Mouse (Mus musculus): ENCODE results near the gene Rpl7a. TPM values are rescaled to one million over a fixed set of nuclear protein-coding genes. Genes with fewer than 3 reads are reported as not detected.

Rpl7a gene
- total and polyA plus RNA-seq, 2 experiments = 398 to 721 TPM

DNA sequence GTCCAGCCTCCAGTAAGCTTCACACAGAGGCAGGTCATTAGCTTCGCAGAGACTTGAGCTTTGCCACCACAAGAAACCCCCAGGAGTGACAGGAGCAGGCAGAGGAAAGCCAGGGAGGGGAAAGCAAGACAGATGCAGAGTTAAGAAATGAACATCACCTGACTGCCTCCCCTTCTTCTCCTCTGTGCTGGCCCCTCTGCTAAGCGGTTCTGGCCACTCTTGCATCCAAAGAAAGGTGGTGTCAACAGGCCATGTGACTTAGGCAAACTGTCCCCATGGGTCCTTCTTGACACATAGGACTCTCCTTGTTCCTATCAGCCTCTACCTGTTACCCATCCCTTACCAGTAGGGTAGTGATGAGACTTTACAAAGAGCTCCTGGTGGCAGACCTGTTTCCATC, 4.6 kb upstream of the Rpl7a start:
- Histone ChIP-seq H3K4me1 (ENCODE audit: control insufficient read depth, insufficient read depth, low read length) (peaks cover 25% of the 10 kb centered on the region), H3K36me3 (ENCODE audit: control insufficient read depth, insufficient read depth, low read length) (peaks cover 2% of the 10 kb centered on the region; the same call in 1 of the 2 replicates), H3K27me3 (ENCODE audit: control insufficient read depth, insufficient read depth, low read length) (no peaks in the 10 kb centered on the region), H3K79me2 (ENCODE audit: control insufficient read depth, insufficient read depth, low read length) (peaks cover 13% of the 10 kb centered on the region), H3K27ac (replicated peaks; ENCODE audit: insufficient read depth, low read depth, low read length) (no peak overlapping the region), H3K9ac (ENCODE audit: low read depth, low read length) (no peak overlapping the region), H3K4me3 (ENCODE audit: insufficient read depth, low read depth, low read length) (no peak overlapping the region)
- no peak for DNase-seq (ENCODE audit: extremely low read depth, low read depth, low spot score)
- TF ChIP-seq POLR2A (IDR thresholded peaks at IDR 0.05; ENCODE audit: extremely low read depth, insufficient read depth, low read length) = no peak
- no peak for TF ChIP-seq CTCF (IDR thresholded peaks at IDR 0.05; ENCODE audit: low read depth, low read length)
- 95% methylated on average over 2 of the region's 2 CpGs for WGBS

DNA sequence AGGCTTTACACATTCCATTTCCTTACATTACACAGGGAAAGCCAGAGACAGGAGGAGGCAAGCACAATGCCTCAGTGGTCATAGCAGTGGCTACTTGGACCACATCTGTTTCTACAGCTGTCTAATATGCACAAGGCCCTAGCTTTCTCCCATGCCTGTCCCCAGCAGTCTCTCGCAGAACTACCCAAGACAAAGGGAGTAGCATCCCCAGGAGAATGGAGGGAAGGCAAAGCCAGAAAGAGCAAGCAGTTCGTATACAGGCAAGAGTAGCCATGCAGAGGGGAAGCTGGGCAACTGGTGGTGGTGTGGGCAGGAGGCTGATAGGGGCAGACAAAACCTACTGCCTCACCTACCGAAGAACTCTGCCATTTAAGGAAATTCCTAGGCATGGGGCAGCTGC, 4.1 kb upstream of the Rpl7a start:
- H3K79me2 ChIP-seq (ENCODE audit: control insufficient read depth, insufficient read depth, low read length) = peaks cover 18% of the 10 kb centered on the region
- DNase-seq (ENCODE audit: extremely low read depth, low read depth, low spot score) = no peak
- TF ChIP-seq CTCF (IDR thresholded peaks at IDR 0.05; ENCODE audit: low read depth, low read length) = no peak
- no peak for TF ChIP-seq POLR2A (IDR thresholded peaks at IDR 0.05; ENCODE audit: extremely low read depth, insufficient read depth, low read length)
- no peak overlapping the region for H3K9ac ChIP-seq (ENCODE audit: low read depth, low read length)
- no peak overlapping the region for H3K4me3 ChIP-seq (ENCODE audit: insufficient read depth, low read depth, low read length)
- no peak overlapping the region for H3K27ac ChIP-seq (replicated peaks; ENCODE audit: insufficient read depth, low read depth, low read length)
- H3K27me3 ChIP-seq (ENCODE audit: control insufficient read depth, insufficient read depth, low read length) = no peaks in the 10 kb centered on the region
- 94% methylated on average over 3 of the region's 3 CpGs for WGBS
- peaks cover 2% of the 10 kb centered on the region; the same call in 1 of the 2 replicates for H3K36me3 ChIP-seq (ENCODE audit: control insufficient read depth, insufficient read depth, low read length)
- H3K4me1 ChIP-seq (ENCODE audit: control insufficient read depth, insufficient read depth, low read length) = peaks cover 23% of the 10 kb centered on the region

DNA sequence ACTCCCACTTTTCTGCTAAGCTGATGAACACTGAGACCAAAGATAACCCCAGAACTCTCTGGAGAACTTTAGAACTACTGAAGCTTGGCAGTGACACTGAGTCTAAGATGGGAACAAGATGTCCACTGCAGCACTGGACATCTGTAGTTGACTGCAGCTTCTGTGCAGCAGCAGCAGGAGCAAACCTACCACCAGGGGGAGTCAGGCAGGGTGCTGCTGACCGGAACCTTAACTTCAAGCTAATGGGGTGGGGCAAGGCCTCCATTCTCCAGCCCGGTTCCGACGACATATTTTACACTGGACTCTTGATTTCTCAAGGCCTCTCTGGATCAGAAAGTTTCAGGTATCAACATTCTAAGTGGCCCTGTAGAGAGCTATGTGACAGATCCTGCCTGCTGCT, 3.5 kb upstream of the Rpl7a start:
- Histone ChIP-seq H3K4me1 (ENCODE audit: control insufficient read depth, insufficient read depth, low read length) (peaks cover 22% of the 10 kb centered on the region), H3K27ac (replicated peaks; ENCODE audit: insufficient read depth, low read depth, low read length) (no peak overlapping the region), H3K36me3 (ENCODE audit: control insufficient read depth, insufficient read depth, low read length) (peaks cover 4% of the 10 kb centered on the region), H3K79me2 (ENCODE audit: control insufficient read depth, insufficient read depth, low read length) (peaks cover 21% of the 10 kb centered on the region), H3K27me3 (ENCODE audit: control insufficient read depth, insufficient read depth, low read length) (no peaks in the 10 kb centered on the region), H3K4me3 (ENCODE audit: insufficient read depth, low read depth, low read length) (no peak overlapping the region), H3K9ac (ENCODE audit: low read depth, low read length) (no peak overlapping the region)
- DNase-seq (ENCODE audit: extremely low read depth, low read depth, low spot score) = peak; percentile 55
- 28% methylated on average over 4 of the region's 4 CpGs for WGBS
- TF ChIP-seq CTCF (IDR thresholded peaks at IDR 0.05; ENCODE audit: low read depth, low read length) (peak; percentile 94), POLR2A (IDR thresholded peaks at IDR 0.05; ENCODE audit: extremely low read depth, insufficient read depth, low read length) (no peak)

DNA sequence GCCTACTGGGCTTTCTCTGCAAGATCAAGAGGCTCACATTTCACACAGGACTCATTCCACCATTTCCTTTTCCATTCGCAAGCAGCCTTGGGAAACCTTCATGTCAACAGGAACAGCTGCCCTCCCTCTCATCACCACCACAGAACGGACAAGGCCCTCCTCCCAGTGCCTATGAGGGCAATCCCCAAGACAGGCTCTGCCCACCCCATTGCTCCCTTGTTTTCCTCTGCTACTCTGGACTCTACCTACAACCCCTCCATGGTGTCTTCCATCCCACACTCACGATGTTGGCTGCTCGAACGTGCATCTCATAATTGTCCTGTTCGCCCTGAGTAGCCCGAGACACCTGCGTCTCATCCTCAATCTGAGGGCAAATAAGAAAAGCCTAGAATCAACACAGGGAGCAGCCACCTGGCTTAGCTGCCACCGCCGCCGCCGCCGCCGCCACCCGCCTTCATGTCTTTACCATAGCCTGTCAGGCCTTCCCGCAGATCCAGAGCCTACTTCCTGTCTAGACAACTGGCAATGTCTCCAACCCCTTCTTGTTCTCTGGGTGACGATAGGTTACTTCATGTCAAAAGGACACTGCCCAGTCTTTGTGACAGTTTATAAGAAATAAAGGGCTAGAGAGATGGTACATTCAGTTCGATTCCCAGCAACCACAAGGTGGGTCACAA, 1.7 kb upstream of the Rpl7a start:
- WGBS = 68% methylated on average over 18 of the region's 18 CpGs
- Histone ChIP-seq H3K4me3 (ENCODE audit: insufficient read depth, low read depth, low read length) (peak overlapping the region; percentile 6; the same call in 1 of the 2 replicates), H3K36me3 (ENCODE audit: control insufficient read depth, insufficient read depth, low read length) (peaks cover 18% of the 10 kb centered on the region), H3K4me1 (ENCODE audit: control insufficient read depth, insufficient read depth, low read length) (peaks cover 18% of the 10 kb centered on the region), H3K9ac (ENCODE audit: low read depth, low read length) (peak overlapping the region; percentile 2; the same call in 1 of the 2 replicates), H3K79me2 (ENCODE audit: control insufficient read depth, insufficient read depth, low read length) (peaks cover 23% of the 10 kb centered on the region), H3K27ac (replicated peaks; ENCODE audit: insufficient read depth, low read depth, low read length) (no peak overlapping the region), H3K27me3 (ENCODE audit: control insufficient read depth, insufficient read depth, low read length) (no peaks in the 10 kb centered on the region)
- no peak for DNase-seq (ENCODE audit: extremely low read depth, low read depth, low spot score)
- TF ChIP-seq CTCF (IDR thresholded peaks at IDR 0.05; ENCODE audit: low read depth, low read length) (no peak), POLR2A (IDR thresholded peaks at IDR 0.05; ENCODE audit: extremely low read depth, insufficient read depth, low read length) (no peak)

DNA sequence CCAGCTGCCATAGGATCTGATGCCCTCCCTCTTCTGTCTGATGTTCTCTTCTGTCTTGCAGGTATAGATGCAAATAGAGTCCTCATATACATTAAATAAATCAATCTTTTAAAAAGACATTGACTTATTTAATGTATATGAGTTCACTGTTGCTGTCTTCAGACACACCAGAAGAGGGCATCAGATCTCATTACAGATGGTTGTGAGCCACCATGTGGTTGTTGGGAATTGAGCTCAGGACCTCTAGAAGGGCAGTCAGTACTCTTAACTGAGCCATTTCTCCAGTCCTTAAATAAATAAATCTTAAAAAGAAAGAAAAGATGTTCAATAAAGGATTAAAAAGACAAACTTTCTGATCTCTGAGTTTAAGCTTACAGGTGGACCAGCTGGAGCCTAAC, 1.2 kb upstream of the Rpl7a start:
- peak overlapping the region; percentile 74 for H3K9ac ChIP-seq (ENCODE audit: low read depth, low read length)
- peaks cover 17% of the 10 kb centered on the region for H3K4me1 ChIP-seq (ENCODE audit: control insufficient read depth, insufficient read depth, low read length)
- peaks cover 20% of the 10 kb centered on the region for H3K36me3 ChIP-seq (ENCODE audit: control insufficient read depth, insufficient read depth, low read length)
- H3K4me3 ChIP-seq (ENCODE audit: insufficient read depth, low read depth, low read length) = peak overlapping the region; percentile 76
- no peak for DNase-seq (ENCODE audit: extremely low read depth, low read depth, low spot score)
- no peaks in the 10 kb centered on the region for H3K27me3 ChIP-seq (ENCODE audit: control insufficient read depth, insufficient read depth, low read length)
- peaks cover 23% of the 10 kb centered on the region for H3K79me2 ChIP-seq (ENCODE audit: control insufficient read depth, insufficient read depth, low read length)
- peak overlapping the region; percentile 78 for H3K27ac ChIP-seq (replicated peaks; ENCODE audit: insufficient read depth, low read depth, low read length)
- no peak for TF ChIP-seq POLR2A (IDR thresholded peaks at IDR 0.05; ENCODE audit: extremely low read depth, insufficient read depth, low read length)
- TF ChIP-seq CTCF (IDR thresholded peaks at IDR 0.05; ENCODE audit: low read depth, low read length) = no peak
